Mouse (Mus musculus) embryo, embryonic 11.5 days (tissue): Measurements from ENCODE around the gene Ggt1.
A peak's percentile ranks its signal among the peaks of the same experiment; 100 is the strongest.

Experiments
- DNase-seq: peaks from one replicate; pipeline ENCODE4 v3.0.0-alpha.2; 2012; ENCODE audit warnings: low read depth, low spot score

Ggt1 gene

GRCm38 (mm10) chr10:75633048-75633447 is 71.6 kb downstream of the Ggt1 start:
- no peak for DNase-seq

- no peak for DNase-seq
Measured at GRCm38 (mm10) chr10:75633576-75634139, 72.3 kb downstream of the Ggt1 start.

GRCm38 (mm10) chr10:75634610-75635009 is 73.2 kb downstream of the Ggt1 start:
- no peak for DNase-seq

- no peak for DNase-seq
Measured at GRCm38 (mm10) chr10:75635019-75635692, 73.8 kb downstream of the Ggt1 start.

GRCm38 (mm10) chr10:75635693-75636055 is 74.3 kb downstream of the Ggt1 start:
- DNase-seq: peak; percentile 71
